Mouse (Mus musculus): Measurements from ENCODE around the gene Hist1h4a.

Gene Hist1h4a

DNA sequence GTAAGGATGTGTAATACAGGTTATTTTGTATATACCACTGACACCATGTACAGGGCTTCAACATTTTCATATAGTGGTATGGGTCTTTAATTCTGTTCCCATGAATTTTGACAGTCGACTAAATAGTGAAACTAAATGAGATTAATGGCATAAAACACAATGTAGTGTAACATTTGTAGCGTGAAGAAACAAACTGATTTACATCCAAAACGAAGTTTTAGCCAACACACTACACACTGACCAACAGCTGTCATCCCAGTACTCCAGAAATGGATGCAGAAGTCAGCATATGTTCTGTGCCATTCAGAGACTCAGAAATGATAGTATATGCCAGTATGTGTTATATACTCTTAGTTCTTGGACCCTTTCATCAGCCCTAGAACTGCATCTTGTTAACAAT, 3.1 kb downstream of the Hist1h4a start:
- DNase-seq: no peak

- no peak for DNase-seq
Measured at GRCm38 (mm10) chr13:23757211-23757773, 3.7 kb downstream of the Hist1h4a start.

DNA sequence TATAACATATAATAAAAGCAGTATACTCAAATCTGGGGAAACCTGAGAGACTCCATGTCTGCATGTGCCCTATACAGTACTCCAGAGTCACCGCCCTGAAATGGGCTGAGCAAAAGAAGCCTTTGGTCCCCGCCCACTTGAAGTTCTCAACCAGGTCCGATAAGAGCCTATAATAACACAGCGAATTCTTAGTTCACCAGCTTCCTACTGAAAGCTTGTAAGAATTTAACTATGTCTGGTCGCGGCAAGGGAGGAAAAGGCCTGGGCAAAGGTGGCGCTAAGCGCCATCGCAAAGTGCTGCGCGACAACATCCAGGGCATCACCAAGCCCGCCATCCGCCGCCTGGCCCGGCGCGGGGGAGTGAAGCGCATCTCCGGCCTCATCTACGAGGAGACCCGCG, 4.2 kb downstream of the Hist1h4a start, which contains the start of gene Hist1h4b:
Gene Hist1h4b (plus strand): TSS at position 224 of the 400 bp plus-strand sequence.
- DNase-seq: peak; percentile 93

- DNase-seq: no peak
Measured at GRCm38 (mm10) chr13:23755000-23755399, 6.0 kb downstream of the Hist1h4a start.

DNA sequence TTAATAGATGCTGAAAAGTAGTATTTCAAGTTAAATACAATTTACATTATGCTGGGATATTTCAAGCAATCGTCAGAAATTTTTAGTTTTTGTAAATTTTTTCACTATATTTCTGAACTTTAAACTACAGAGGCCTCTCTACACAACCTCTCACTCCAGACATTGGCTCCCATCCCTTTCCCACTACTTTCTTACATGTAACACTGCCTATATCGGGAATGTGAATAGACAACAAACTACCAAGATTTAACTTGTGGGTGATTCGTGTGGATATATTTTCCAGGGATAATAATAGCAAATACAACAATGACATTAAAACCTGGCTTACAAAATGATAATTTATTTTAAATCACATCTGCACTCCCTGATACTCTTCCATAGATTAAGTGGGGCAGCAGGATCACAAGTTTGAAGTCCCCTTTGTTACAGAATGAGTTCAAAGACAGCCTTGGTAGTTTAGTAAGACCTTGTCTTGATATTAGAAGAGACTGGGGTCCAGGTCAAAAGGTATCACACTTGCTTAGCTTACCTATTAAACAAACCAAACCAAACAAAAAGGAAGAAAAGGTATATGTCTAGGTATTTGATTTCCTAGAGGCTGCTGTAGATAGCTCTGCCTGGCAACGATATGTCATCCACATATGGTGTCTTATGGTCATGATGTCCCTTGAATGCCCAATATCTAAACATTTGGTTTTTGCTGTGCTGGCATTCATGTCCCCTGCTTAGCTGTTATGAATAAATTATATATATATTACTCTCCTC, 7.5 kb downstream of the Hist1h4a start:
- no peak for DNase-seq

- DNase-seq: no peak
Measured at GRCm38 (mm10) chr13:23752742-23753172, 8.3 kb downstream of the Hist1h4a start.

- DNase-seq: peak; percentile 90
Measured at GRCm38 (mm10) chr13:23752067-23752741, 8.8 kb downstream of the Hist1h4a start, which contains the start of gene Hist1h3b. Hist1h3b (plus strand) TSS chr13:23752267.

GRCm38 (mm10) chr13:23751478-23751956, 9.5 kb downstream of the Hist1h4a start:
- DNase-seq: no peak

DNA sequence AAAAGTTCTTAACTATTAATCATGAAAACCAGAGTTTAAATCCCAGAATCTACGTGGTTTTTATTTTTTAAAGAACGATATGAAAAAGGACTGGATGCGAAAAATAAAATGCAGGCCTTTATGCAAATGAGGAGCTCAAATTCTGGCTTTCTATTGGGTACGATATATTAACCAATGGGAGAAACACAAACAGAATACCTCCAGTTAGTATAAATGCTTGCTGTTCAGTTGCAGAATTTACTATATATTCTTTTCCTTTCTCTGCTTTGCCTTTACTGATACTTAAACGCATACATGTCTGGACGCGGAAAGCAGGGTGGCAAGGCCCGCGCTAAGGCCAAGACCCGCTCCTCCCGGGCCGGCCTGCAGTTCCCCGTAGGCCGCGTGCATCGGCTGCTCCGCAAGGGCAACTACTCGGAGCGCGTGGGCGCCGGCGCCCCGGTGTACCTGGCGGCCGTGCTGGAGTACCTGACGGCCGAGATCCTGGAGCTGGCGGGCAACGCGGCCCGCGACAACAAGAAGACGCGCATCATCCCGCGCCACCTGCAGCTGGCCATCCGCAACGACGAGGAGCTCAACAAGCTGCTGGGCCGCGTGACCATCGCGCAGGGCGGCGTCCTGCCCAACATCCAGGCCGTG, 10.1 kb downstream of the Hist1h4a start, which contains the start of gene Hist1h2ab:
Gene Hist1h2ab (plus strand): TSS at position 288 of the 639 bp plus-strand sequence.
- DNase-seq: peak; percentile 40

GRCm38 (mm10) chr13:23749563-23750121, 11.4 kb downstream of the Hist1h4a start:
- no peak for DNase-seq

GRCm38 (mm10) chr13:23747892-23748288, 13.1 kb downstream of the Hist1h4a start:
- DNase-seq: no peak

DNA sequence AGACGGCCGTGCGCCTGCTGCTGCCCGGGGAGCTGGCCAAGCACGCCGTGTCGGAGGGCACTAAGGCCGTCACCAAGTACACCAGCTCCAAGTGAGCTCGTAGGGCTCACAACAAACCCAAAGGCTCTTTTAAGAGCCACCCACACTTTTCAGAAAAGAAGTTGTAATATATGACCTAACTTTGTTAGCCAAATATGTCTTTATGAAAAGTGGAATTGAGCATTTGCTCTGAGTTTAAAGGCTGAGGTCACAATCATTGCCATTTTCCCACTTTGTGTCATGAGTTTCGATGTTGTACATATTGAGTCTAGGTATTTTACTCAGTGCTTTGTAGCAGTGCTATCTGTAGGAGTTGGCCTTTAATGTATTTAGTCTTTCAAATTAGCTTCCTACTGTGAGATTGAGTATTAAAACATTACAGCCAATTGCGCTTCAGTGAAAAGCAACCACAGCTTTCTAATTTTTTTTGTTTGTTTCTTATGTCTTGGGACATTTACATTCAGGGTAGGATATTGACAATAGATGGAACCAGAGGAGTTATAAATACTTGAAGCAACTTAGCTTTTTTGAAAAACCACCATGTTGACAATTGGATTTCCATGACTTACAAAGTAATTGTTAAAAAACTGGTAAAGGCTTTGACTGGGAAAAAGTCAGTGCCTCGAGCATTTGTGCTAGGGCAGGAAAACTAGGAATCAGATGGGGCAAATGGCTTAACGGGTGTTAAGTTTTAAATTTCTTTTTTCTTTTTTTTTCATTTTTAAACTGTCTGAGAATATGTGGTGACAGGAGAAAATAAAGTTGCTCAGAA, 13.7 kb downstream of the Hist1h4a start:
- DNase-seq: no peak

- peak; percentile 71 for DNase-seq
Measured at GRCm38 (mm10) chr13:23746201-23747080, 14.6 kb downstream of the Hist1h4a start, which contains the start of gene Hist1h2bb. Hist1h2bb (plus strand) TSS chr13:23746734.

DNA sequence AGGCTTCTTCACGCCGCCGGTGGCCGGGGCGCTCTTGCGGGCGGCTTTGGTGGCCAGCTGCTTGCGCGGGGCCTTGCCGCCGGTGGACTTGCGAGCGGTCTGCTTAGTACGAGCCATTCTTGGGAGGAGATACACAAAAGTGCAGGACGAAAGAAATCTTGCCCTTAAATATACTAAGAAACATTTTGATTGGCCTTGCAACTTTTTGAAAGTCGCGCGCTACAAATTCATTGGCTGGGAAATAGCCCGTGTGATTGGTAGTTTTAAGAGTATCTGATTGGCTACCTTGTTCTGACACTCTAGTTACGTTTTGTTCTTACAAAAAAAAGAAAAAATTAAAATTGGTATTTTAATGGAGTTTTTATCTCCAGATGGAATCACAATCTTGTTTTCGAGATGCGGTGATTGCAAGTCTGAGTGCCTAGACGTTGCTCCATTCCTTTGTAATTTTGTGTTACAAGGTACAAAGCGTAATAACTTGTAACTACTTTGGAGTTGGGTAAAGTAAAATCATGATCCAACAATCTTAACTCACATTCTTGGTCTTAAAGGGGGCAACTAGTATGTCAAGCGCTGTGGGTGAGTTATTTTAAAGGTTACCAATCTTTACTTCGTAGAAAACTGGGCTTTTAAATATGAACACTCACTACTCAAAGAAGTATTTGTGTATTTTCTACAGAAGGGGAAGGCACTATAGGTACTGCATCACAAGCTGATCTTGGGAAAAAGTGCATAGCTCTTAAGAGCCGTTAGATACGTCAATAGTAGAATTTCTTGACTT, 15.5 kb downstream of the Hist1h4a start, which contains the start of gene Hist1h3c:
Gene Hist1h3c (minus strand): TSS at position 222 of the 781 bp plus-strand sequence.
- DNase-seq: peak; percentile 91

DNA sequence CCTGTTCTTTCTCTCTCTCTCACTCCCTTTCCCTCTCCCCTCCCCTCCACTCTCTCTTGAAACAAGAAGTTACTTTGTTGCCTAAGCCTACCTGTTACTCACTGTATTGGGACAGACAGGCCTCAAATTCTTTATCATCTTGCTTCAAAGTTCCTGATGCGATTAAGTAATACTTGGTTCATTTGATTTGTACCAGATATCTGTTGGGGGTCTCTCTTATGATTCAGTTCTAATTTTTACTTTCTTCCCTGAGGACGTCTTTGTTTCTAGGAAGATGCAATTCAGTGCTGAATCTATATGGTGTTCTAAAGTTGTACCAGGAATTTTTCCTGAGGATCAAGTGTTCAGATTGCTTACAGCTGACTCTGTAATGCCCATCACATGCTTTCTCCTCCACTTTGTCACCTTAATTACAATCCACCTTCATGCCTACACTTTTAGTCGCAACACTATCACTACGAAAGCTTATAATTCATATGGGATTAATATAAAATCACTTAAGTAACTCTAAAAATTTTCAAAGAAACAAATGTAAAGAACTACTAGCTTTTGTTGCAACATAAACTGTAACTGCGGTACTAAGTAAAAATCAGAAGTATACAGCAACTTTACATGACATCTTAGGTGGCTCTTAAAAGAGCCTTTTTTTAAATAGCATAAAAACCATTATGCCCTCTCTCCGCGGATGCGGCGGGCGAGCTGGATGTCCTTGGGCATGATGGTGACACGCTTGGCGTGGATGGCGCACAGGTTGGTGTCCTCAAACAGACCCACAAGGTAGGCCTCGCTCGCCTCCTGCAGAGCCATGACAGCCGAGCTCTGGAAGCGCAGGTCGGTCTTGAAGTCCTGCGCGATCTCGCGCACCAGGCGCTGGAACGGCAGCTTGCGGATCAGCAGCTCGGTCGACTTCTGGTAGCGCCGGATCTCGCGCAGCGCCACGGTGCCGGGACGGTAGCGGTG, 16.3 kb downstream of the Hist1h4a start:
- no peak for DNase-seq

- DNase-seq: no peak
Measured at GRCm38 (mm10) chr13:23743963-23744362, 17.1 kb downstream of the Hist1h4a start.

DNA sequence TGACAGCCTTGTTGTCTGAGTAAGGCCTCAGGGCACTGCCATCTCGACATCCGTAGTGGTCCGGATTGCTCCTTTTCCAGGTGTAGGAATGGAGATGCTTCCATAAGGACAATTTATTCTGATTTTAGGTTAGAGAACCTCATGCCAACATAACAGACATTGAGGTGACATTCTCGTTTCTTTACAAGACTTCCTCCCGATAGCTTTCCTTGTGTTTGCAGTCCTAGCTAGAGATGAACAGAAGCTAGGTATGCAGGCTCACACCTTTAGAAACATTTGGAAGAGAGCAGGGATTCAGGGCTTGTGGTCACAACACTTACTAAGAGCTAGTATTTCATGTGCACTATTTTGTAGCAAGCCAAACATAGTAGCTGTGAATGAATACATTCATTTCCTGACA, 17.8 kb downstream of the Hist1h4a start:
- DNase-seq: no peak

DNA sequence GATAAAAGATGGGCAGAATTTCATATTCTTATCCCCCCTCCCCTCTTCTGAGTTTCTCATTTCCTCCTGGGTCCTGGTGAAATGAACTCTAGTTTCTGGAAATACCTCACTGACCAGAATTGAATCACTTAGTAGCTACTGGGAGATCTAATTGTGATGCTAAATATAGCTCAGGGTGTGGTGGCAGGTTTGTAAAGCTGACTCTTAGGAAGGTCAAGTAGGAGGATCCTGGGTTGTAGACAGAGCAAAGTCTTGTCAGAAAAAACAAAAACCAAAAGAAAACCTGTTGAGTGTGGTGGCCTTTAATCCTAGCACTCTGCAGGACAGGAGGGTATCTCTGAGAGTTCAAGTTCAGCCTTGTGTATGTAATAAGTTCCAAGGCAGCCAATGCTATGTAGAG, 19.0 kb downstream of the Hist1h4a start:
- DNase-seq: no peak
